Mouse (Mus musculus) hindbrain, postnatal 0 days (tissue): ENCODE data around the gene Larp4b. TPM values are rescaled to one million over a fixed set of nuclear protein-coding genes. Genes with fewer than 3 reads are reported as not detected.
A peak's percentile ranks its signal among the peaks of the same experiment; 100 is the strongest.

Experiments used
- ATAC-seq: fragments of 200-750 bp; cut with Nextera tagmentation; 2 replicates; pipeline ENCODE4 v1.8.0; 2017; ENCODE audit warnings: mild to moderate bottlenecking, moderate TSS enrichment, moderate library complexity
- DNase-seq: peaks from one replicate; pipeline ENCODE4 v3.0.0-alpha.2; 2015; ENCODE audit warnings: low spot score
- H3K27ac ChIP-seq: fragments of 300-500 bp; sonication (generic); 2 replicates; pipeline ENCODE4 v1.5.1; 2014; ENCODE audit warnings: mild to moderate bottlenecking
- H3K27me3 ChIP-seq: fragments of 300-500 bp; sonication (generic); 2 replicates; pipeline ENCODE4 v1.6.1; 2014; ENCODE audit warnings: low read length, mixed read lengths; ENCODE audit not compliant: insufficient read depth
- H3K36me3 ChIP-seq: fragments of 300-500 bp; sonication (generic); 2 replicates; pipeline ENCODE4 v1.6.1; 2014; ENCODE audit warnings: low read length, mixed read lengths; ENCODE audit not compliant: insufficient read depth
- H3K4me1 ChIP-seq: fragments of 300-500 bp; sonication (generic); 2 replicates; pipeline ENCODE4 v1.6.1; 2014; ENCODE audit warnings: antibody characterized with exemption, low read length, mixed read lengths; ENCODE audit not compliant: insufficient read depth
- H3K4me2 ChIP-seq: fragments of 300-500 bp; sonication (generic); 2 replicates; pipeline ENCODE4 v1.6.1; 2014; ENCODE audit warnings: low read depth, mild to moderate bottlenecking, low read length, moderate library complexity, mixed read lengths
- H3K4me3 ChIP-seq: fragments of 300-500 bp; sonication (generic); 2 replicates; pipeline ENCODE4 v1.5.1; 2014; ENCODE audit warnings: low read length
- H3K9ac ChIP-seq: fragments of 300-500 bp; sonication (generic); replicated peaks from 2 replicates; pipeline ENCODE4 v1.6.1; 2014; ENCODE audit warnings: mild to moderate bottlenecking, low read length, moderate library complexity, mixed read lengths
- H3K9me3 ChIP-seq: fragments of 300-500 bp; sonication (generic); 2 replicates; pipeline ENCODE4 v1.6.1; 2016; ENCODE audit warnings: low read length, mixed read lengths
- CTCF ChIP-seq: IDR thresholded peaks from 2 replicates; pipeline ENCODE4 v1.5.1; 2016; ENCODE audit warnings: antibody characterized with exemption, control low read depth, low read depth
- WGBS: fragments of 180-500 bp; shearing (Covaris S2); extraction: QIAGEN DNeasy Blood & Tissue Kit; methylation state at CpG from one replicate; pipeline ENCODE4 v1.1.7; 2014; 5-methylcytosine and 5-hydroxymethylcytosine counted together
- polyA plus RNA-seq: library from polyadenylated mRNA; unstranded; fragments of >200 nt; fragmentation: Nextera tagmentation; extraction: Ambion mirVana; gene quantifications from 2 replicates; pipeline ENCODE4 v1.2.1, GENCODE M21; 2015
- total RNA-seq: library from RNA; depleted of rRNA; stranded (reverse); fragments of >200 nt; gene quantifications from 2 replicates; pipeline ENCODE4 v1.2.3, GENCODE M21; 2014

The Larp4b gene
- total and polyA plus RNA-seq, 2 experiments from 2014 or later = 32.6 to 57.8 TPM

DNA sequence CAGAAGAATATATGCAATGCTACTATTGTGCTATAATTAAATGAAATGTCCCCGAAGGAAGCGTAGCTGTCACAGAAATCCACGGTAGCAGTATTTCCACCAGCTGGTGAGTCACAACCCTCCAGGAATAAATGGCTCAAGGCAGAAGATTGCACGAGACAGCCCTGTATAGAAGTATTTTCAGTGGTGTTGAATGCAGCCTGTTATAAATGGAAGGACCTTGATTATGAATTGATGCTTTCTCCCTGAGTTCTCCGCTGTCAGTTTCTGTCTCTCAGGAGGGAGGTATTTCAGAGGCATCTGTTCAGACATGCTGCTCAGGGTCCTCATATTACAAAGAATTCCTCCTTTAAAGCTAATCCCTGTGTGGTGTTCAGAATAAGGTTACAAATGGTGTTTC is 27.6 kb upstream of the Larp4b start:
- Histone ChIP-seq H3K9ac (no peak overlapping the region), H3K36me3 (no peaks in the 10 kb centered on the region), H3K4me2 (no peak overlapping the region), H3K4me1 (no peaks in the 10 kb centered on the region), H3K4me3 (no peak overlapping the region), H3K9me3 (no peaks in the 10 kb centered on the region), H3K27me3 (no peaks in the 10 kb centered on the region), H3K27ac (no peak overlapping the region)
- DNase-seq = peak; percentile 19
- no peak for TF ChIP-seq CTCF
- WGBS = 64% methylated on average over 5 of the region's 5 CpGs
- ATAC-seq = no peak

DNA sequence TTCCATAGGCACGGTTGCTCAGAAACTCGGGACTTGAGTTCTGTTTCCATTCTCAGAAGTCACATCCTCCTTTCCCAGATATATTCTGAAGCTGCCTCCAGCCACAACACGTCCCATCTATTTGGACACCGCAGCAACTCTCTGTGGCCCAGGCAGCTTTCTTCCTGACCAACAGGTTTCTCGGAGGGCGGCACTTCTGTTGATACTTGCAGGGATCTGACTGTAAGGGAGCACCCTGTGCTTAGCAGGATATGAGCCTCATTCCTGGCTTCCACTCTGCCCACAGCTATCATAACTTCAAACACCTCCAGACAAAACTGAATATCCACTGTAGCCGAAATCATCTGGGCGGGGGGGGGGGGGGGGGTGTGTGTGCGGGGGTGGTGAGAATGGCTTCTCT is 22.7 kb upstream of the Larp4b start:
- no peak overlapping the region for H3K4me2 ChIP-seq
- no peaks in the 10 kb centered on the region for H3K27me3 ChIP-seq

DNA sequence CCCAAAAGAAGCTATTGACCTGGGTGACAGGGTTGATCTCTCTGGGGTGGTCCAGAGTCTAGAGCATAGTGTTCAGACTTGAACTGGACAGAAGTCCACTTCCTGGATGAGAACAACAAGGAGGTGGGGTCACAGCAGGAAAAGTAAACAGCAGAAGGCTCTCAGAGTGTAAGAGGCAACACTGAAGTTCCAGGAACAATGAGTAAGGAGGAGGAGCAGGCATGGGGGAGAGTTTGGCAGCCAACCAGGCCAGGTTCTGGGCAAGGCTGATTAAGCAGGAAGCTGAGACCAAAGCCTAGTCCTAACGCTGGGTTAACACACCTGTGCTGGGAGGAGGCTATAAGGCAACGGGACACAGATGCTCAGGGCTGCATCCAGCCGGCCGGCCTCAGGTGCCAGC is 19.9 kb upstream of the Larp4b start:
- DNase-seq (no peak), ATAC-seq (no peak)
- Histone ChIP-seq H3K4me3 (no peak overlapping the region), H3K36me3 (no peaks in the 10 kb centered on the region), H3K27ac (no peak overlapping the region), H3K27me3 (no peaks in the 10 kb centered on the region), H3K9ac (no peak overlapping the region), H3K4me1 (no peaks in the 10 kb centered on the region), H3K9me3 (no peaks in the 10 kb centered on the region), H3K4me2 (no peak overlapping the region)
- 67% methylated on average over 4 of the region's 4 CpGs for WGBS
- no peak for TF ChIP-seq CTCF

More for the DNA sequence above, 22.7 kb upstream of the Larp4b start:
- Histone ChIP-seq H3K9ac (no peak overlapping the region), H3K27ac (no peak overlapping the region), H3K36me3 (no peaks in the 10 kb centered on the region), H3K4me1 (no peaks in the 10 kb centered on the region), H3K9me3 (no peaks in the 10 kb centered on the region), H3K4me3 (no peak overlapping the region)
- DNase-seq (no peak), ATAC-seq (no peak)
- WGBS = 89% methylated on average over 8 of the region's 9 CpGs
- TF ChIP-seq CTCF = no peak

DNA sequence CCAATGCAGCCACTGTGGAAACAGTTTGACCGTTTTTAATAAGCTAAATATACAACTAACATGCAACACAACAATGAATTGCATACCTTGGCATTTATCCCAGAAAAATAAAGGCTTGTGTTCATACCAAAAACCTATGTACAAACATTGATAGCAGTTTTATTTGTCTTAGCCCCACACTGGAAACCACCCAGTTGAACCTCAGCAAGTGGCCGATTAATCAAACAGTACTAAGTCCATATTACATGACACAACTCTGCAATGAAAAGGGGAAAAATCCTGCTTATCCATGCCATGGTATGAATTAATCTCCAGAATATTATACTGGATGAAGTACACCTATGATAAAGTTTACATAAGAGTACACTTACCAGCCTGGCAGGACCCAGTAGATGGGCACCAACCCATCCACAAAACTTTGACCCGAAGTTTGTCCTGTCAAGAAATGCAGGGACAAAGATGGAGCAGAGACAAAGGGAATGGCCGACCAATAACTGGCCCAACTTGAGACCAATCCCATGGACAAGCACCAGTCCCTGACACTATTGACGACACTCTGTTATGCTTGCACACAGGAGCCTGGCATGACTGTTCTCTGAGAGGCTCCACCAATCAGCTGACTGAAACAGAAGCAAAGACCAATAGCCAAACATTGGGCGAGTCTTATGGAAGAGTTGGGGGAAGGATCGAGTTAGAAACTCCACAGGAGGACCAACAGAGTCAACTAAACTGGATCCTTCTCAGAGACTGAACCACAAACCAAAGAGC is 17.7 kb upstream of the Larp4b start:
- TF ChIP-seq CTCF = no peak
- Histone ChIP-seq H3K36me3 (no peaks in the 10 kb centered on the region), H3K9me3 (no peaks in the 10 kb centered on the region), H3K27ac (no peak overlapping the region), H3K9ac (no peak overlapping the region), H3K4me3 (no peak overlapping the region), H3K4me2 (no peak overlapping the region), H3K27me3 (no peaks in the 10 kb centered on the region), H3K4me1 (no peaks in the 10 kb centered on the region)
- ATAC-seq = no peak
- 82% methylated on average over 7 of the region's 7 CpGs for WGBS
- no peak for DNase-seq

DNA sequence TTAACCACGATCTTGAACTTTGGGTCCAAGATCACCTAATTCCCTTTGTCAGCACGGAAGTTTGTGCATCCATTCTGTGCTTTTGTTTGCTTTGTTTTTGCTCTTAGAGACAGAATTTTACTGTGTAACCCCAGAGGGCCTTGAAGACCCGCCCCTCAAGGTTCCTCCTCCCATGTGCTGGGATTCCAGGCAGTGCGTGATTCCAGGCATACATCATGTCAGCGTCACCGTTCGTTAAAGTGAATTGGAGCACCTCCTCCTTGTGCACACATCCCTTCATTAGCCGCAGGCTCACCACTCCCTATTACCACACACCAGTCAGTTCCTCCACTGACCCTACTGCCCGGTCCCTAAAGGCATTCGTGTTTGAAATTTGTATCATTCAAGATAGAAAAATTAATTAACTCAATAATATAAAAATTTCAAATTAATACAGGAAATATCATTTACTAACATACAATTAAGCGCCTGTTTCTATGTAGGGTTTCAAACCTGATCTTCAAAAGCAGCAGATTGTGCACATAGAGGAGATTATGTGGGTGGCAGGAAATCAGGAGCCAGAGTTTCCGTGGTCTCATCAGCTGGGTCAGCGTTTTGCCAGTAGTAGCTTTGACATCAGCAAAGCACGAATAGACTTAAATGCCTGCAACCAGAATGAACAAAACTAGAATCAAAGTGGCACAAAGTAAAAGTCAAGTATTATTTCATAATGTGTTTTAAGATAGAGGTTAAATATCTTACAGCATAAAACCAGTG is 11.4 kb upstream of the Larp4b start:
- ATAC-seq (no peak), DNase-seq (no peak)
- no peaks in the 10 kb centered on the region for H3K9me3 ChIP-seq
- no peak overlapping the region for H3K9ac ChIP-seq
- H3K4me2 ChIP-seq = no peak overlapping the region
- H3K27me3 ChIP-seq = no peaks in the 10 kb centered on the region
- no peak overlapping the region for H3K27ac ChIP-seq
- WGBS = 80% methylated on average over 14 of the region's 14 CpGs
- TF ChIP-seq CTCF = no peak
- H3K4me1 ChIP-seq = no peaks in the 10 kb centered on the region
- no peak overlapping the region for H3K4me3 ChIP-seq
- no peaks in the 10 kb centered on the region for H3K36me3 ChIP-seq

DNA sequence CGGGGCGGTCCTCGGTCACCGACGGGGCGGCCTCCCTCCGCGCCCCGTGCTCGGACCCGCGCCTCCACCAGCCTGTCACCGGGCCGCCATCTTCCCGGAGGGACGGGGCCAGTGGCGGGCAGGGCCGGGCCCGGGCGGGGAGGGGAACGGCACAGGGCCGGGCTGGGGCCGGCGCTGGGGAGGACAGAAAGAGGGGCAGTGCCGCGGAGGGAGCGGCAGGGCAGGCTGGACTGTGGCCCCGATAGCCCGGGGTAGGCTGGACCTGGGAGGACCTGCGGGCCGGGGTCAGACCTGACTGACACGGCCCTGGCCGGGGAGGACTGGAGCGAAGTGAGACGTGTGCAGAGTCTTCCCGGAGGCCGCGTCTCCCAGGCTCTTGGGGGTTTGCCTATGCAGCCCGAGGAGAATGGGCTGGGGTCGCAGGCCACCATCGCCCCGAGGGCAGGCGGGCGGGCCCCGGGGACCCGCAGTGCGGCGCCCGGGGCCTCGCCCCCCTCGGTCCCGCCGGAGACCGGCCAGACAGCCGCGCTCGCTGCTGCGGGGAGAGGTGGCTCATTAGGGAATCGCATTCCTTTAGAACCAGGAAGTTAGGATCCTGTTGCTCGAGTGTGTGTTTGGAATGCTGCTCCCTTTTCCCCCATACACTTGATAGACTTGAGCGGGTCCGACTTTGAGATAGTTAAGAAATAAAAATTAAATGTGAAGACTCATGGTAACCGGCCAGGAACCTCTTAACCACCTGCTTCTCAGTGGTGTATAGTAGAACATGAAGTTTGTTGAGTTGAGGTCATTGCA is 702 bp downstream of the Larp4b start:
- TF ChIP-seq CTCF = no peak
- peak overlapping the region; percentile 79 for H3K4me3 ChIP-seq
- no peaks in the 10 kb centered on the region for H3K9me3 ChIP-seq
- H3K4me2 ChIP-seq = peak overlapping the region; percentile 90
- H3K4me1 ChIP-seq = no peaks in the 10 kb centered on the region
- under 1% methylated on average over 52 of the region's 63 CpGs for WGBS
- DNase-seq (peak; percentile 39), ATAC-seq (peak; percentile 55)
- H3K27ac ChIP-seq = peak overlapping the region; percentile 94
- H3K9ac ChIP-seq = peak overlapping the region; percentile 88
- H3K27me3 ChIP-seq = no peaks in the 10 kb centered on the region
- no peaks in the 10 kb centered on the region for H3K36me3 ChIP-seq
